In genomic region chr13:69592226-69592625, GRCm38 (mm10) we compare ENCODE assay signal across 32 mouse cellular contexts. TPM values are rescaled to one million over a fixed set of nuclear protein-coding genes. Genes with fewer than 3 reads are reported as not detected.
DNase-seq lines count a peak whose midpoint lies in the region; ATAC-seq and TF ChIP-seq lines count a peak whose summit lies in the region.
"Had no signal": no experiment of that assay in that cellular context is flagged by ENCODE, and none has a peak within 500 bp of the region (broad histone marks: within the 10 kb centered on the region; RNA-seq: fewer than 3 reads in every experiment).

No protein-coding gene starts in this region.

- no peaks in the 10 kb centered on the region for H3K27me3 ChIP-seq in embryonic facial prominence, embryonic 11.5 days (ENCODE audit: control insufficient read depth, insufficient read depth, low read length)
- no peaks in the 10 kb centered on the region for H3K27me3 ChIP-seq in embryonic facial prominence, embryonic 10.5 days (replicated peaks; ENCODE audit: low read depth, poor library complexity, severe bottlenecking)
- H3K27me3 ChIP-seq in forebrain, embryonic 12.5 days: no peaks in the 10 kb centered on the region
- no peaks in the 10 kb centered on the region for H3K27me3 ChIP-seq in cerebellum, adult 2 months (ENCODE audit: control insufficient read depth, insufficient read depth, low read length)
- H3K27me3 ChIP-seq: CH12.LX; embryonic facial prominence, embryonic 15.5 days; forebrain, embryonic 15.5 days; heart, embryonic 15.5 days; liver, embryonic 12.5 days; neural tube, embryonic 15.5 days had no signal

- no peaks in the 10 kb centered on the region for H3K36me3 ChIP-seq in embryonic facial prominence, embryonic 11.5 days (replicated peaks; ENCODE audit: control insufficient read depth, insufficient read depth, low read depth, low read length)
- H3K36me3 ChIP-seq in embryonic facial prominence, embryonic 10.5 days (replicated peaks): no peaks in the 10 kb centered on the region; the same call in 1 of the 2 replicates
- H3K36me3 ChIP-seq in forebrain, embryonic 12.5 days (replicated peaks): 0 out of 2 replicates have a peak, but pooled peaks cover 2% of the 10 kb centered on the region
- H3K36me3 ChIP-seq: embryonic facial prominence, embryonic 15.5 days; forebrain, embryonic 15.5 days; heart, embryonic 10.5 days; heart, embryonic 15.5 days; liver, embryonic 12.5 days; neural tube, embryonic 15.5 days had no signal

- peak; percentile 10 for DNase-seq in embryonic facial prominence, embryonic 11.5 days (ENCODE audit: low spot score)
- no peak for DNase-seq in embryonic facial prominence, embryonic 10.5 days (ENCODE audit: low spot score)
- peak; percentile 69 for DNase-seq in urinary bladder, postnatal 14 days (ENCODE audit: low spot score)
- DNase-seq in urinary bladder, postnatal 25 days (ENCODE audit: low spot score): no peak
- DNase-seq in mesoderm, embryonic 11.5 days (ENCODE audit: low read depth, low spot score): peak; percentile 5
- DNase-seq in cerebellum, adult 2 months: no peak
- no peak for DNase-seq in embryo, embryonic 11 days
- DNase-seq: adrenal gland, adult 2 months; adrenal gland, postnatal 36 days; cerebellum, adult 8-10 months; cerebellum, postnatal 25 days; gastrocnemius, postnatal 10 days; heart, adult 11 months; kidney, adult 8-10 months; layer of hippocampus, postnatal 36 days; liver, postnatal 0 days; lung, postnatal 4 days; retina, postnatal 1 day; right cerebral cortex, postnatal 14 days; thymus, postnatal 14 days had no signal

- H3K9me3 ChIP-seq in embryonic facial prominence, embryonic 11.5 days (replicated peaks; ENCODE audit: control insufficient read depth, low read length): no peaks in the 10 kb centered on the region
- no peaks in the 10 kb centered on the region for H3K9me3 ChIP-seq in embryonic facial prominence, embryonic 10.5 days
- H3K9me3 ChIP-seq in forebrain, embryonic 12.5 days: no peaks in the 10 kb centered on the region
- H3K9me3 ChIP-seq: embryonic facial prominence, embryonic 15.5 days; forebrain, embryonic 15.5 days; heart, embryonic 10.5 days; heart, embryonic 15.5 days; liver, embryonic 12.5 days; megakaryocyte, embryonic 14.5 days; neural tube, embryonic 15.5 days had no signal

- TF ChIP-seq CTCF in cerebellum, adult 2 months (IDR thresholded peaks at IDR 0.05; ENCODE audit: borderline replicate concordance, insufficient read depth, low read depth, low read length): no peak

- no peak overlapping the region for H3K27ac ChIP-seq in embryonic facial prominence, embryonic 11.5 days (replicated peaks; ENCODE audit: low read depth, low read length)
- H3K27ac ChIP-seq in embryonic facial prominence, embryonic 10.5 days (replicated peaks): no peak overlapping the region
- no peak overlapping the region for H3K27ac ChIP-seq in forebrain, embryonic 12.5 days
- H3K27ac ChIP-seq in cerebellum, adult 2 months (ENCODE audit: insufficient read depth, low read length): no peak overlapping the region
- H3K27ac ChIP-seq: forebrain, embryonic 15.5 days; heart, embryonic 10.5 days; heart, embryonic 15.5 days; kidney, postnatal 0 days; liver, embryonic 12.5 days; neural tube, embryonic 15.5 days had no signal

- TF ChIP-seq POLR2A in cerebellum, adult 2 months (IDR thresholded peaks at IDR 0.05; ENCODE audit: borderline replicate concordance, insufficient read depth, low read length): no peak

- H3K4me2 ChIP-seq in embryonic facial prominence, embryonic 11.5 days (ENCODE audit: low read depth, low read length): no peak overlapping the region
- H3K4me2 ChIP-seq in forebrain, embryonic 12.5 days: no peak overlapping the region
- H3K4me2 ChIP-seq: embryonic facial prominence, embryonic 15.5 days; forebrain, embryonic 15.5 days; heart, embryonic 15.5 days; liver, embryonic 12.5 days; neural tube, embryonic 15.5 days had no signal

- no peak overlapping the region for H3K4me3 ChIP-seq in embryonic facial prominence, embryonic 11.5 days (ENCODE audit: low read depth, low read length)
- H3K4me3 ChIP-seq in embryonic facial prominence, embryonic 10.5 days: no peak overlapping the region
- H3K4me3 ChIP-seq in forebrain, embryonic 12.5 days (replicated peaks): no peak overlapping the region
- no peak overlapping the region for H3K4me3 ChIP-seq in cerebellum, adult 2 months (replicated peaks; ENCODE audit: insufficient read depth, low read depth, low read length)
- H3K4me3 ChIP-seq: embryonic facial prominence, embryonic 15.5 days; forebrain, embryonic 15.5 days; heart, embryonic 10.5 days; heart, embryonic 15.5 days; liver, embryonic 12.5 days; megakaryocyte, embryonic 14.5 days; neural tube, embryonic 15.5 days had no signal

- ATAC-seq in embryonic facial prominence, embryonic 11.5 days (replicated peaks; ENCODE audit: insufficient number of reproducible peaks, low FRiP score, low TSS enrichment, low read depth): no peak
- no peak for ATAC-seq in forebrain, embryonic 12.5 days (ENCODE audit: low FRiP score)
- ATAC-seq: activated CD4-positive, CD25-positive, alpha-beta regulatory T cell, adult 4 months; forebrain, embryonic 15.5 days; liver, embryonic 12.5 days; liver, postnatal 0 days; lung, postnatal 0 days had no signal

- H3K9ac ChIP-seq in embryonic facial prominence, embryonic 11.5 days (replicated peaks; ENCODE audit: low read length): no peak overlapping the region
- H3K9ac ChIP-seq in forebrain, embryonic 12.5 days: no peak overlapping the region
- H3K9ac ChIP-seq: embryonic facial prominence, embryonic 15.5 days; forebrain, embryonic 15.5 days; heart, embryonic 15.5 days; liver, embryonic 12.5 days; liver, postnatal 0 days; neural tube, embryonic 15.5 days had no signal

- WGBS in embryonic facial prominence, embryonic 11.5 days: 84% methylated on average over 8 of the region's 8 CpGs
- 72% methylated on average over 8 of the region's 8 CpGs for WGBS in embryonic facial prominence, embryonic 10.5 days
- WGBS in forebrain, embryonic 12.5 days: 86% methylated on average over 8 of the region's 8 CpGs
- WGBS in cerebellum, adult 2 months: 90% methylated on average over 8 of the region's 8 CpGs

- H3K4me1 ChIP-seq in embryonic facial prominence, embryonic 11.5 days (ENCODE audit: control insufficient read depth, insufficient read depth, low read length): no peaks in the 10 kb centered on the region
- H3K4me1 ChIP-seq in embryonic facial prominence, embryonic 10.5 days: no peaks in the 10 kb centered on the region; the same call in 1 of the 2 replicates
- no peaks in the 10 kb centered on the region for H3K4me1 ChIP-seq in forebrain, embryonic 12.5 days
- no peaks in the 10 kb centered on the region for H3K4me1 ChIP-seq in cerebellum, adult 2 months (ENCODE audit: control insufficient read depth, insufficient read depth, low read length)
- H3K4me1 ChIP-seq: forebrain, embryonic 15.5 days; heart, embryonic 15.5 days; liver, embryonic 12.5 days; neural tube, embryonic 15.5 days had no signal

RNA-seq across cellular contexts. Expression of gene Srd5a1, which starts 19.0 kb away (rescaled TPM):
- 20.8 and 21.5 TPM in 2 replicates for polyA plus RNA-seq in embryonic facial prominence, embryonic 11.5 days (2014; fragmentation: Nextera tagmentation; extraction: Ambion mirVana)
- polyA plus RNA-seq in embryonic facial prominence, embryonic 10.5 days (2016; fragmentation: Nextera tagmentation; extraction: Ambion mirVana): 29.0 TPM in 2 replicates
- polyA plus RNA-seq in forebrain, embryonic 12.5 days (2016; fragmentation: Nextera tagmentation; extraction: Ambion mirVana): 21.8 and 22.9 TPM in 2 replicates
- 12.3 and 14.9 TPM in 2 replicates for polyA plus RNA-seq in cerebellum, adult 2 months (2012; rRNA removed)

RNA-seq across cellular contexts. Expression of gene Tent4a, which starts 57.8 kb away (rescaled TPM):
- 6.6 and 7.1 TPM in 2 replicates for polyA plus RNA-seq in embryonic facial prominence, embryonic 11.5 days (2014; fragmentation: Nextera tagmentation; extraction: Ambion mirVana)
- polyA plus RNA-seq in embryonic facial prominence, embryonic 10.5 days (2016; fragmentation: Nextera tagmentation; extraction: Ambion mirVana): 5.0 TPM in 2 replicates
- 7.1 and 7.4 TPM in 2 replicates for polyA plus RNA-seq in forebrain, embryonic 12.5 days (2016; fragmentation: Nextera tagmentation; extraction: Ambion mirVana)
- 26.2 and 27.4 TPM in 2 replicates for polyA plus RNA-seq in cerebellum, adult 2 months (2012; rRNA removed)

RNA-seq across cellular contexts. Expression of gene Nsun2, which starts 58.7 kb away (rescaled TPM):
- 152 and 159 TPM in 2 replicates for polyA plus RNA-seq in embryonic facial prominence, embryonic 11.5 days (2014; fragmentation: Nextera tagmentation; extraction: Ambion mirVana)
- polyA plus RNA-seq in embryonic facial prominence, embryonic 10.5 days (2016; fragmentation: Nextera tagmentation; extraction: Ambion mirVana): 166 and 173 TPM in 2 replicates
- 107 and 110 TPM in 2 replicates for polyA plus RNA-seq in forebrain, embryonic 12.5 days (2016; fragmentation: Nextera tagmentation; extraction: Ambion mirVana)
- polyA plus RNA-seq in cerebellum, adult 2 months (2012; rRNA removed): 67.1 and 68.8 TPM in 2 replicates

Comparison
In these comparisons a context has a peak if more than half of its experiments do, and no peak if none do; other contexts are left out.
1. DNase-seq: peak in embryonic facial prominence, embryonic 11.5 days (single experiment), urinary bladder, postnatal 14 days (single experiment) and mesoderm, embryonic 11.5 days (single experiment); none in embryonic facial prominence, embryonic 10.5 days (single experiment), urinary bladder, postnatal 25 days (single experiment), cerebellum, adult 2 months (0 of 2) and embryo, embryonic 11 days (single experiment).